Mouse (Mus musculus) kidney, embryonic 16.5 days (tissue): Measurements from ENCODE around the gene Ppp1r14d. TPM values are rescaled to one million over a fixed set of nuclear protein-coding genes. Genes with fewer than 3 reads are reported as not detected.

Experiments
- ATAC-seq: fragments of 200-750 bp; cut with Nextera tagmentation; 2 replicates; pipeline ENCODE4 v1.8.0; 2017; ENCODE audit warnings: moderate TSS enrichment; ENCODE audit not compliant: low FRiP score, low TSS enrichment
- H3K27ac ChIP-seq: fragments of 300-500 bp; sonication (generic); 2 replicates; pipeline ENCODE4 v1.5.1; 2014; ENCODE audit warnings: low read length
- H3K27me3 ChIP-seq: fragments of 300-500 bp; sonication (generic); 2 replicates; pipeline ENCODE4 v1.6.1; 2014; ENCODE audit warnings: low read length, control low read depth, mixed read lengths; ENCODE audit not compliant: insufficient read depth
- H3K36me3 ChIP-seq: fragments of 300-500 bp; sonication (generic); 2 replicates; pipeline ENCODE4 v1.6.1; 2014; ENCODE audit warnings: low read length, control low read depth, mixed read lengths; ENCODE audit not compliant: insufficient read depth
- H3K4me1 ChIP-seq: fragments of 300-500 bp; sonication (generic); 2 replicates; pipeline ENCODE4 v1.6.1; 2014; ENCODE audit warnings: low read length, control low read depth, mixed read lengths; ENCODE audit not compliant: insufficient read depth
- H3K4me2 ChIP-seq: fragments of 300-500 bp; sonication (generic); replicated peaks from 2 replicates; pipeline ENCODE4 v1.6.1; 2014; ENCODE audit warnings: low read depth, low read length
- H3K4me3 ChIP-seq: fragments of 300-500 bp; sonication (generic); 2 replicates; pipeline ENCODE4 v1.5.1; 2014; ENCODE audit warnings: mild to moderate bottlenecking, low read length
- H3K9ac ChIP-seq: fragments of 300-500 bp; sonication (generic); replicated peaks from 2 replicates; pipeline ENCODE4 v1.6.1; 2014; ENCODE audit warnings: low read length
- H3K9me3 ChIP-seq: fragments of 300-500 bp; sonication (generic); 2 replicates; pipeline ENCODE4 v1.6.1; 2016; ENCODE audit warnings: low read length, control low read depth
- WGBS: fragments of 180-500 bp; shearing (Covaris S2); extraction: QIAGEN DNeasy Blood & Tissue Kit; methylation state at CpG from one replicate; pipeline ENCODE4 v1.1.7; 2014; 5-methylcytosine and 5-hydroxymethylcytosine counted together
- polyA plus RNA-seq: library from polyadenylated mRNA; unstranded; fragments of >200 nt; fragmentation: Nextera tagmentation; extraction: Ambion mirVana; gene quantifications from 2 replicates; pipeline ENCODE4 v1.2.1, GENCODE M21; 2015

Gene Ppp1r14d
- polyA plus RNA-seq, 1 experiment from 2014 or later, result 1.2 TPM

DNA sequence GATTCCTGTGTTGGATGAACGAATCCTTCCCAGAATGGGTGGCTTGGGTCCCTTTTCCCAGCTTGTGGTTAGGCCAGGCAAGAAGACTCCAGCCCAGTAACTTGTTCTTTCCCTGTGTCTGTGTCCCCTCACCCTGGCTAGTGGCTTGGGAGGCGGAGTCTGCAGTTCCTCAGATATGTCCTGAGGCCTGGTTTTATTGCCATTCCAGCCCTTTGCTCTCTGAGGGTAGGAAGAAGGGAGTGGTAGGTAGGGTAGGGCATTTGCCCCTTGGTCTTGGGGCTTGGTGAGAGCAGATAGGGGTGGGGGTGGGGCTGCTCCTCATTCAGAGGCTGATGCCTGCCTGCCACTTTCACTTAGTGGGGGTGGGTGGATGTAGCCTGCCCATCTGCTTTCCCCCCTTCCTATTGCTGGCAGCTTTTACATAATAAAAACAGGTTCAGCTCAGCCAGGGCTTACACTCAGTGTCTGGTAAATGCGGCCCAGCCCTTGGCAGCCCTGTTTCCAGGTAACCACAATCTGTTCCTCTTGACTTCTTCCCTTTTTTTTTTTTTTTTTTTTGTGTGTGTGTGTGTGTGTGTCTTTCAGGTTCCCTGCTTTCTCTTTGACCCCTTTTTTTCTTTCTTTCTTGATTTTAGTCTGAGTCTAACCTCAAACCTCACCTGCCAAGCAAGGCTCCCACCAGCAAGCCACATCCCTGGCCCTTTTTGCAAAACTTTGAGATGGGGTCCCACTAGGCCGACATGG lies 10.5 kb upstream of the Ppp1r14d start:
- Histone ChIP-seq H3K4me2 (0 out of 2 replicates have a peak overlapping the region, but pooled peaks have one; percentile 8), H3K4me3 (no peak overlapping the region), H3K27me3 (peaks cover 43% of the 10 kb centered on the region), H3K27ac (no peak overlapping the region), H3K4me1 (peaks cover 9% of the 10 kb centered on the region; the same call in 1 of the 2 replicates), H3K9ac (no peak overlapping the region), H3K9me3 (no peaks in the 10 kb centered on the region), H3K36me3 (no peaks in the 10 kb centered on the region)
- no peak for ATAC-seq
- 47% methylated on average over 4 of the region's 4 CpGs for WGBS

DNA sequence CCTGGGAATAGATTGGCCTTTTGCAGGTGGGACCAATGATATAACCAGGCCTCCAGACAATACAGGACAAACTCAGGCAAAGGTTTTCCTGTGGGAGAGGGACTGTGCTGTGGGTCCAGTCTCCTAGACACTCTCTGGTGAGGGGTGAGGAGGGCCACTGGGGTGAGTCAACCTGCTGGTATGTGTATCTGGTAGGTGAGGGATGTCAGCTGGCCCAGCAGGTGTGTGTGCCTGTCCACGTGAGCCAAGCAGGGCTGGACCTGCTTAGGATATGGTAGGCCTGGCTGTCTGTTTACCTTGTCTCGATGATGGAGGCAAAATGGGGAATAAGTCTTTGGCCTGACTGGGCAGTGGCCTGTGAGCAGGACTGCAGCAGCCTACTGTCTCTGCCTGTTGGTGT lies 9.0 kb upstream of the Ppp1r14d start:
- H3K9ac ChIP-seq, result peak overlapping the region; percentile 76
- H3K4me1 ChIP-seq, result peaks cover 9% of the 10 kb centered on the region; the same call in 1 of the 2 replicates
- H3K27me3 ChIP-seq, result peaks cover 43% of the 10 kb centered on the region
- 62% methylated on average over 2 of the region's 2 CpGs for WGBS
- no peaks in the 10 kb centered on the region for H3K36me3 ChIP-seq
- H3K9me3 ChIP-seq, result no peaks in the 10 kb centered on the region
- H3K4me3 ChIP-seq, result peak overlapping the region; percentile 65
- H3K27ac ChIP-seq, result no peak overlapping the region
- peak overlapping the region; percentile 77 for H3K4me2 ChIP-seq
- peak; percentile 20; the same call in 1 of the 2 replicates for ATAC-seq

DNA sequence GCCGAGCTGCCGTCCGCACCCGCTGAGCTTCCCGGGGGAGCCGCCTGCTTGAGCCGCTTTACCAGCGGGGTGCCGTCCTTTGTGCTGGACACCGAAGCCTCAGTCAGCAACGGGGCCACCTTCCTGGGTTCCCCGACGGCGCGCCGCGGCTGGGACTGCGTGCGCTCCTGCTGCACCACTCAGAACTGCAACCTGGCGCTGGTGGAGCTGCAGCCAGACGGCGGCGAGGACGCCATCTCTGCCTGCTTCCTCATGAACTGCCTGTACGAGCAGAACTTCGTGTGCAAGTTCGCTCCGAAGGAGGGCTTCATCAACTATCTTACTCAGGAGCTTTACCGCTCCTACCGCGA lies 8.1 kb upstream of the Ppp1r14d start:
- Histone ChIP-seq H3K9me3 (no peaks in the 10 kb centered on the region), H3K27ac (peak overlapping the region; percentile 83)
- 1% methylated on average over 31 of the region's 31 CpGs for WGBS

DNA sequence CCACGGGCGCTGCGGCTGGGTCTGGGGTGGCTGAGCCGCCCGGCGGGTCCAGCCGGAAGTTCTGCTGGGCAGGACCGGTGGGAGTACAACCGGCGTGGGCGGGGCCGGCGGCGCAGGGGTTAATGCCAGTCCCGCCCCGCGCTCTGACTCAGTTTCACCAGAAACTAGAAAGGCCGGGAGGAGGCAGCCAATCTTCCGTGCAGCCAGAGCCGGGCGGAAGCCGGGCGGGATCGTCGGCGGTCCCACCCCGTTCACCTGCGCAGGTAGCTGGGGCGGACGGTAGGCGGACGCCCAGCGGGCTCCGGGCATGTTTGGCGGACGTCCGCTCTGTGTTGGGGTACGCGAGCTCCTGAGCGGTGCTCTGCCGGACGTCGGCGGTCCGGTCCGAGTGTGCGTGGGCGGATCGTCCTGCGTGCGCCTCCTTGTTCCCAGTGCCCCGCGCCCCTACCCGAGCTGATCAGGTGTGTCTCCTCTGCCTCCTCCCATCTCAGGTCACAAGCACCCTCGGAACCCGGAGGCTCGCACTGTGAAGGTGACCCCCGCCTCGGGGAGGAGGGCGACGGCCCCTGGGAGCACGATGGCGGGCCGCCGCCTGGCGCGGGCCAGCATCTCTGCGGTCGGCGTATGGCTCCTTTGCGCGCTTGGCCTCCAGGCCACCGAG lies 7.6 kb upstream of the Ppp1r14d start, which contains the start of gene Spint1:
Gene Spint1 (plus strand): TSS at position 153 of the 661 bp plus-strand sequence.
- under 1% methylated on average over 70 of the region's 73 CpGs for WGBS
- Histone ChIP-seq H3K36me3 (no peaks in the 10 kb centered on the region), H3K9ac (peak within 1 kb of the TSS; percentile 76), H3K27me3 (peaks cover 43% of the 10 kb centered on the region), H3K4me2 (peak within 1 kb of the TSS; percentile 77), H3K4me3 (peak within 1 kb of the TSS; percentile 65), H3K9me3 (no peaks in the 10 kb centered on the region), H3K27ac (peak within 1 kb of the TSS; percentile 83), H3K4me1 (peaks cover 9% of the 10 kb centered on the region; the same call in 1 of the 2 replicates)
- peak; percentile 79 for ATAC-seq

More for the DNA sequence above, 8.1 kb upstream of the Ppp1r14d start:
- H3K36me3 ChIP-seq, result no peaks in the 10 kb centered on the region
- peak overlapping the region; percentile 65 for H3K4me3 ChIP-seq
- peaks cover 9% of the 10 kb centered on the region; the same call in 1 of the 2 replicates for H3K4me1 ChIP-seq
- ATAC-seq, result no peak; the same call in 1 of the 2 replicates
- H3K4me2 ChIP-seq, result peak overlapping the region; percentile 77
- peaks cover 43% of the 10 kb centered on the region for H3K27me3 ChIP-seq
- peak overlapping the region; percentile 76 for H3K9ac ChIP-seq

DNA sequence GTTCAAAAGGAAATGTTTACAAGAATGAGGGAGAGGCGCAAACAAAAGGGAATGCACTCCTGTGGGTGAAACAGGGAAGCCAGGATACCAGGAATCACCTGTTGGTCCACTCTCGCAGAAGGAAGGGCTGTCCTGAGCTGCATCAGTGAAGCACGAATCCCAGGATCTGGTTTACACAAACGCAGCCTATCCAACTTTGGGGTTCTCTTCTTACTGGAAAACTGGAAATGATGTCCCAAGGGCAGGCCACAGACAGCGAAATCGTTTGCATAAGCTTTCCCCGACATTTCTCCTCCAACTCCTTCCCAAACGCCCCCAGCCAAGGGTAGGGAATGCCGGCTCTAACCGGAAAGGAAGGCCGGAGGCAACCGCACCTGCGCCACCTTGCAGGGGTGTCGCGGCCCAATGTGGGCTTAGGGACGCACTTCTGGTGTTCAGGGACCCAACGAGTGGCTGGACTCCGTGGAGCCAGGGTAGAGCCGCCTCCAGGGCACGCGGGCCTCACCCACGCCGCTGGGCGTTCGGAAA lies 7.0 kb upstream of the Ppp1r14d start:
- ATAC-seq, result peak; percentile 4; the same call in 1 of the 2 replicates

DNA sequence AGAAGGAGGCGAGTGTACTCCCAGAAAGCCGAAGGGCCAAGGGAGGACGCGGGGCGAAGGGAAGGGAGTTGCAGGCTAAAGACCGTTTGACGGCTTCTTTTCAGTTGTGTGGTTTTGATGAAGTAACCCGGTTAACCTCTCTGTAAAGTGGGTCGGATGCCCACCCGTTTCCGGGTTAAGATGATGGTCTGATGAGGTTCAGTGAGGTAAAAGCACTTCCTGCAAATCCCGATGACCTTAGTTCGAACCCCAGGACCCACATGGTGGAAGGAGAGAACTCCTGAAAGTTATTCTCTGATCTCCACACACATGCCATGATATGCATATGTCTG lies 20.6 kb downstream of the Ppp1r14d start:
- H3K4me1 ChIP-seq, result peaks cover 15% of the 10 kb centered on the region
- peak overlapping the region; percentile 89 for H3K9ac ChIP-seq
- no peaks in the 10 kb centered on the region for H3K27me3 ChIP-seq
- H3K4me2 ChIP-seq, result peak overlapping the region; percentile 69
- peak overlapping the region; percentile 88 for H3K4me3 ChIP-seq
- WGBS, result under 1% methylated on average over 13 of the region's 13 CpGs
- ATAC-seq, result no peak
- peaks cover 31% of the 10 kb centered on the region for H3K36me3 ChIP-seq
- H3K27ac ChIP-seq, result peak overlapping the region; percentile 82
- H3K9me3 ChIP-seq, result no peaks in the 10 kb centered on the region

More for the DNA sequence above, 7.0 kb upstream of the Ppp1r14d start:
- Histone ChIP-seq H3K9me3 (no peaks in the 10 kb centered on the region), H3K36me3 (no peaks in the 10 kb centered on the region), H3K27me3 (peaks cover 43% of the 10 kb centered on the region), H3K4me3 (peak overlapping the region; percentile 65), H3K27ac (peak overlapping the region; percentile 83), H3K4me2 (peak overlapping the region; percentile 77), H3K4me1 (peaks cover 9% of the 10 kb centered on the region; the same call in 1 of the 2 replicates), H3K9ac (peak overlapping the region; percentile 76)
- WGBS, result 6% methylated on average over 25 of the region's 25 CpGs

DNA sequence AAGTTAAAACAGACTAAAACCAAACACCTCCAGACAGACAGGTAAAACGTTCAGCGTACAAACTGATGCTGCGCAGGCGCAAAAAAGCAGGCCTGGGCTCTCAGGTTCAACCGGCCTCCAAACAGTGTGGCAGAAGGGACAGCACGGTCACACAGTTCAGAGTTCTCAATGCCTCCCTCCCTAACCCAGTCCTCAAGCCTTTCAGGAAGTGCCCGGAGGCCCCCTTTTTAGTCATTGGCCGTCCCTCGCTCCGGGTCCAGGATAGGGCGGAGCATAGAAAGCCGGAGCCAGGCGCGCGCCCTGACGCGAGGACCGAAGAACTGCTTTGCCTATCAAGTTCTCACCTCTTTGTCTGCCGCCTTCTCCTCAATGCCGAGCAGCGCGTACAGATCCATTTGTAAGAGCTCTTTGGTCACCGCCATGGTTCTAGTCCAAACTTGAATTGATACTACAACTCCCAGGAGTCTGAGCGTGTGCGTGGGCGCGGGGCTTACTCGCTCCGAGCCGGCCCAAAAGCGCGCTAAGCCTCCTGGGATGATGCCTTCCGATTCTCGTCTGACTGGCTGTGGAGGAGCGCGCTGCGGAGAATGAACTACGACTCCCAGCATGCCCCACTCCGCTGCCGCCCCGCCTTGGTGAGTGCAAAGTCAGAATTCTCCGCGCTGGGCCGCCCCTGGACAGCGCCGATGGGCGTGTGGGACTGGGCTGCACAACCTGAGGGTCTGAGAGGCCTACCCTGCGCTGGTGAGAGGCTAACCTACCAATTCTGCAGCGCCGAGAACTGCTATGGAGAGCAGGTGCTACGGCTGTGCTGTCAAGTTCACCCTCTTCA lies 21.1 kb downstream of the Ppp1r14d start, which contains the start of the genes Zfyve19 and Dnajc17:
Gene Zfyve19 (plus strand): TSS at position 274 of the 832 bp plus-strand sequence.
Gene Dnajc17 (minus strand): TSS at position 452 of the 832 bp plus-strand sequence.
- no peaks in the 10 kb centered on the region for H3K27me3 ChIP-seq
- H3K36me3 ChIP-seq, result peaks cover 28% of the 10 kb centered on the region
- H3K27ac ChIP-seq, result peak within 1 kb of the TSS; percentile 92
- H3K4me3 ChIP-seq, result peak within 1 kb of the TSS; percentile 88
- WGBS, result under 1% methylated on average over 51 of the region's 51 CpGs
- H3K9me3 ChIP-seq, result no peaks in the 10 kb centered on the region
- peak; percentile 98 for ATAC-seq
- peaks cover 18% of the 10 kb centered on the region for H3K4me1 ChIP-seq
- H3K4me2 ChIP-seq, result peak within 1 kb of the TSS; percentile 77
- H3K9ac ChIP-seq, result peak within 1 kb of the TSS; percentile 89

DNA sequence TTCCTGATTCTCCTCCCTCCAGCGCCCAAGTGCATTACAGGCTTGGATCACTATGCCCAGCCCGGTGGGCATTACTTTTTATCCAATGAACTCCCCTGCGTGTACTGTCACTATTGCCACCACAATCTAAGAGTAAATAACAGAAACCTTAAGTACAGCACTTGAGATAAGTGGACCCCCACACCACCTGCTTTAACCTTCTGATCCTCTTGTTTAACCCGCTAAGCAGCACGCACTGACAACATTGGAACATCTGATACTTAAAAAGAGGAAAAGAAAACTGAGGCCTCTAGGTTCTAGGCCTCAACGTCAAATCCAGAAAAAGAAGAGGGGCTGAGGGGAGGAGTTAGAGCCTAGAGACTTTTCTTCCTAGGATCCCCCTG lies 21.8 kb downstream of the Ppp1r14d start:
- Histone ChIP-seq H3K36me3 (peaks cover 25% of the 10 kb centered on the region), H3K4me3 (peak overlapping the region; percentile 88), H3K4me1 (peaks cover 20% of the 10 kb centered on the region), H3K9me3 (no peaks in the 10 kb centered on the region), H3K4me2 (peak overlapping the region; percentile 77), H3K27me3 (no peaks in the 10 kb centered on the region), H3K9ac (peak overlapping the region; percentile 74), H3K27ac (peak overlapping the region; percentile 92)
- 16% methylated on average over 6 of the region's 6 CpGs for WGBS
- ATAC-seq, result no peak

DNA sequence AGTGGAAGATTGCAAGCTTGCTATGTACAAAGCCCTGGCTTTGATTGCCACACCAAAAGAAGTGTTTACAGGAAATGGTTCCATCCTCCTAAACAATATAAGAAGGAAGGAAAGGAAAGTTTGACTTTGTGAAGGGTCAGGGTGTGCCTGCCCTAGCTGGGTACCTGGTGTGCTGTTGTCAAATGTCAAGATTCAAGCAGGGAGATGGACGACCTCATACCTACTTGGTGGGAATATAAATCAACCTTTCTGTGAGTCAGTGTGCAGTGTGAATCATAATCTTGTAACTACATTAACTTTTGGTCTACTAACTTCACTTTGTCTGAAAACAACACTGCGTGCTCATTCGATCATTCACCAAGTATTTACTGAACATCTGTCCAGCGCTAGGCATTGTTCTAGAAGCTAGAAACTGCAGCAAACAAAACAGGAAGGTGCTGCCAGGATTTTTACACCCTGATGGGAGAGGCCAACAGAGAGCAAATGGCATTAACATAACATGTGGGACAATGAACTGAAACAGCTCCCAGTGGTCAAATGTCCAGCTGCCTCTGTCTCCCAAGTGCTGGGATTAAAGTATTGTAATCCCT lies 25.7 kb downstream of the Ppp1r14d start:
- no peaks in the 10 kb centered on the region for H3K36me3 ChIP-seq
- H3K27ac ChIP-seq, result no peak overlapping the region
- no peaks in the 10 kb centered on the region for H3K27me3 ChIP-seq
- ATAC-seq, result no peak
- 41% methylated on average over 4 of the region's 4 CpGs for WGBS
- peaks cover 13% of the 10 kb centered on the region for H3K4me1 ChIP-seq
- H3K4me2 ChIP-seq, result no peak overlapping the region
- no peak overlapping the region for H3K9ac ChIP-seq
- H3K4me3 ChIP-seq, result no peak overlapping the region
- H3K9me3 ChIP-seq, result no peaks in the 10 kb centered on the region
